Mouse (Mus musculus) liver, embryonic 14.5 days (tissue): ENCODE measurements around the gene Nit1.

Experiments
- CTCF ChIP-seq: IDR thresholded peaks from 2 replicates; pipeline ENCODE4 v1.5.1; 2016; ENCODE audit warnings: antibody characterized with exemption, low read depth, control low read depth
- EP300 ChIP-seq: IDR thresholded peaks from 2 replicates; pipeline ENCODE4 v1.6.1; 2016; ENCODE audit warnings: antibody characterized with exemption, low read depth

GRCm38 (mm10) chr1:171320151-171320550 is 25.3 kb downstream of the Nit1 start:
- TF ChIP-seq CTCF (no peak), EP300 (no peak)
